Mouse (Mus musculus) adrenal gland, adult (tissue): ENCODE measurements around the gene Nat8f4.
A peak's percentile ranks its signal among the peaks of the same experiment; 100 is the strongest.
"Not testable (repeated sequence)": the region's sequence is repeated elsewhere in the genome, so short reads cannot be mapped to it uniquely, and the experiment has no call there.

Experiments used
- DNase-seq, 2 experiments: peaks; one replicate each; pipeline ENCODE4 v3.0.0; 2022 to 2023; ENCODE audit warnings: low spot score in 1 of 2; ENCODE audit not compliant: inconsistent age in 2 of 2

Nat8f4 gene

DNA sequence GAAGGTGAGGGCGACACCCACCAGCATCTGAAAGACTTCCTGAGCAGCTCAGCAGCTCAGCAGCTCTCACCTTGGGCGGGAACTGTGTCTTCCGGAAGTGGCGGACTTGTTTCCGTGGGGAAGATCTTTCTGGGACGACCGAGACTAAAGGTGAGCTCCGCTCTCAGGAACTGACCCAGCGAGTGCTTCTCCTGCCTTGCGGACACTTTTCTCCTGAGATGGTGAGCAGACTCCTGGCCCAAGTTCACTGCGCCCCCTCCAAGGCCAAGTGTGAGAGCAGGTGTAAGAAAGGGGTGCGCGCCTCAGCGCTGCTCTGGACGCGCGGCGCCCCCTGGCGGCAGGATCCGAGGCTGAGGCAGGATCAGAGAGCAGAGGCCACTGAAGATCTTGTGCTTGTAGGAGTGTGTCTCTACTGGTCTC lies at the start of gene Nat8f4:
Gene Nat8f4, minus strand, starts transcription at position 243 of the 420 bp plus-strand sequence.
- DNase-seq, result peak; percentile 88 to 96

DNA sequence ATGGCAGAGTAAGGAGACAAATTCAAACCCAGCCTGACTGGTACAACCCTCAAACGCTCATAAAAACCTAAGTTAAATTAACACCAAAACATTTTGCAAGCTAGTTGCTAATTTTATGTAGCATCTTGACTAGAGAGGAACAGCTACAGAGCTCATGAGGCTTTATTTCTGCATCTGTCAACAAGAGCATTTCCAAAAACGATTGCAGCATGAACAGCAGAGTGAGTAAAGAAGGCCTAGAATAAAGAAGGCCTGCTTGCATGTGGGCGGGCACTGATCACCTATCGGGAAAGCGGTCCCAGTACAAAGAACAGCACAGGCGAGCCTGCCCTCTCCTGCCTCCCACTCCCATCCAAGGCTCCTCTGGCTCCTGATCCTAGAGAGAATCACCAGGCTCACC lies 43.9 kb upstream of the Nat8f4 start:
- no peak for DNase-seq

DNA sequence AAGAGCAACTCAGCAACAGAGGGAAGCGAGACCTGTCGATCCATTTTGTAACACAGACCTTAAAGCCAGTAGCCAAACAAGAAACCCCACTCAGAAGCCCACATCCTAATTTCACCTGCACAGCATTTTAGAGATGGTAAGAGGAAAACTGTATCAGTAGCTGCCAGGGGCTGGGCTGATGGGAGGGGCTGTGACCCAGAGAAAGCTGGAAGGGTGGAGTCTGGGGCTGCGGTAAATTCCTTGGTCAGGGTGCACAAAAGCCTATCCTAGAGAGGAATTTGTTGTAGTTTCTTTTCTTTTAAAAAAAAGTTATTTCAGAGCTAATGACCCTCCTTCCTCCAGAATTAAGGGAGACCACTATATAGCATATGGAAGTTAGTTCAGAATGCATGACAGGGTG lies 37.8 kb upstream of the Nat8f4 start:
- DNase-seq, result no peak

DNA sequence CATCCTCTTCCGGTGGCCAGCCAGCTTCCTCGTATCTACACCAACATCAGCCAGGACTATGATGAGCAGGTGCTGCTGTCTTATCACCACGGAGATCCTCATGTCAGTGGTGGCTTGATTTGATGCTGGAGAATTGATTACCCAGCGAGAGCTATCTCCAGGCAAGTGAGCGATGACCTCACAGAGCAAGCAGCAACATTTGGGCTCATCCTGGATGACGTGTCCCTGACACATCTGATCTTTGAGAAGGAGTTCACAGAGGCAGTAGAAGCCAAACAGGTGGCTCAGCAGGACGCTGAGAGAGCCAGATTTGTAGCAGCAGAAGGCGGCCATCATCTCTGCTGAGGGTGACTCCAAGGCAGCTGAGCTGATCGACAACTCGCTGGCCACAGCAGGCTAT lies 34.0 kb upstream of the Nat8f4 start:
- DNase-seq, result peak in 1 of 2 experiments; percentile 58

DNA sequence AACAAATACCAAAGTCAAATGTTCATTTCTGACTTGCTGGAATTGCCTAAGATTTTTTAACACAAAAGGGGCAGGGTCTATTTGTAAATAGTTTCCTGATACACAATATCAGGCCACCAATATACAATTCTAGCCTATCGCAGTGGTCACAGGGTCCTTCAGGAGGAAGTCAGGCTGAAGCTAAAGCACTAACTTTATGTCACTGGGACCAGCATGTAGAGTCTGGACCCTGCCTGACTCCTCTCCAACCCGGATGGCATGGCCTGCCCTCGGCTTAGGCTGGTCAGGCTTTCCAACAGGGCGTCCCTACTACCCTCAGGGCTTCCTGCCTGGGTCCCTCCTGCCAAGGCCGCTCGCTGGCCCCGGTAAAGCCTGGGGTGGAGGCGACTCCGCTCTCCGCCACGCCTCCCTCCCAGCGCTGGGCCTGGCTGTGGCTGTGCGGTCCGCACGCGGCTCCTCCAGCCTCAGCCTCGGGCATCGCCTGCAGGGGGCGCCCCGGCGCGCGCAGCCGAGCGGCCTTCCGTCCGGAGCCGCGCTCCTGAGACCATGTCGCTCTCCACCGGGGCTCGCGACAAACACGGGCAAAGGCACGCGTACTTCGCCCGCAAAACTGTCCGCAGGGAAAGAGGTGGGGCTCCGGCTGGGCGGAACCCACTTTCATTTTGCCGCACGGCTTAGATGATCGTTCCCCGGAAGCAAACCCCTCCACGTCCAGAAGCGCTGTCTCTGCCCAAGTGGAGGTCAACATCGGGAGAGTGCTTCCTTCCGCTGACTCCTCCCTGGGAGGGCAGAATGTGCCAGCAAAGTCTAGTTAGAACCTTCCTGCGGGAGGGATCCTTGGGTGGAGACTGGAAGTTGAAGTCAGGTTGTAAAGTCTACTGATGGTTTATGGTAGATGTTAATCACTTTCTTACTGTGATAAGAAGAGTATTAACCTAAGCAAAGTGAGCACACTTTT lies 32.1 kb upstream of the Nat8f4 start:
- peak; percentile 94 to 98 for DNase-seq

DNA sequence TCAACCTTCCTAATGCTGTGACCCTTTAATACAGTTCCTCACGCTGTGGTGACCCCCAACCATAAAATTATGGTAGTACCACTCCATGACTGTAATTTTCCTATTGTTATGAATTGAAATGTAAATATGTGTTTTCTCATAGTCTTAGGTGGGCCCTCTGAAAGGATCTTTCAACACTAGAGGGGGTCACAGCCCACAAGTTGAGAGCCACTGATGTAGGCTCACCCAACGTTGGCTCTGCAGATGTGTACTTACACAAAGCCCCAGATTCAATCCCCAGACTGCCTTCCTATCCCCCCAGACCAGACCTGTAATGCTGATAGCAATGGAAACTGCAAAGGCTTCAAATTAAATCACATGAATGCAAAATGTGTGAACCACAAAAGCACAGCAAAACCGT lies 31.0 kb upstream of the Nat8f4 start:
- DNase-seq, result no peak

DNA sequence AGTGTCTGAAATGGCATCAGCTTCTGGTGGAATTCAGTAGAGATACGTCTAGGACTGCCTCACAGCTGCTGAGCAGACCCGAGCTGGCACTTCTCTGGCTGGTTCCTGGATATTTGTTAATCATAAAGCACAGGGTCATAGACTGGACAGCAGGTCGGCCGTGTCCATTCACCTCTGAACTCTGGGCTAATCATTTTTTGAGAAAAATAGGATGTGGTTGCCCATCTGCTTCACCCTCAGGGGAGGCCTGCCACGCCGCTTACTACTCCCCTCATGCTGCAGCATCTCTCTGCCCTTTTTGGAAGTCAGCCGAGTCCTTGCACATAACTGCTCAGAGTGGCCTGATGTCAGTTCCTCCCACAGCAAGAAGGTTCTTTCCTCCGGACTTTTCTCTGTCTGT lies 29.4 kb upstream of the Nat8f4 start:
- DNase-seq, result no peak

DNA sequence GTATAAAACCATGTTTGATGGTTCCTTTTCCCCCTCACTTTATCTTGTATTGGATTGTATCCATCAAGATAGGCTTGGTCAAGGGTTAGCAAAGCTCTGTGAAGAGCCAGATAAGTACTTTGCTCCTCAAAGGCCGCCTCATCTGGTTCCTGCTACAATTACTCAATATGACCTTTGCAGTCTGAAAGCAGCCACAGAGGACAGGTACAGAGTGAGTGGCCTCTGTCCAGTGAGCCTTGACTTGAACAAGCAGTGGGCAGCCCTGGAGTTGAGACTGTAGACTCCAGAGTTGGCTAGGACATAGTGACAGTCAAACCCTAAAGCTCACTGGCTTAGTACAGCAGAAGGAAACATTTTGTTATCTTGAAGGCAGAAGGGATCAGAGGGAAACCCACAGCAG lies 24.6 kb upstream of the Nat8f4 start:
- DNase-seq, result no peak

DNA sequence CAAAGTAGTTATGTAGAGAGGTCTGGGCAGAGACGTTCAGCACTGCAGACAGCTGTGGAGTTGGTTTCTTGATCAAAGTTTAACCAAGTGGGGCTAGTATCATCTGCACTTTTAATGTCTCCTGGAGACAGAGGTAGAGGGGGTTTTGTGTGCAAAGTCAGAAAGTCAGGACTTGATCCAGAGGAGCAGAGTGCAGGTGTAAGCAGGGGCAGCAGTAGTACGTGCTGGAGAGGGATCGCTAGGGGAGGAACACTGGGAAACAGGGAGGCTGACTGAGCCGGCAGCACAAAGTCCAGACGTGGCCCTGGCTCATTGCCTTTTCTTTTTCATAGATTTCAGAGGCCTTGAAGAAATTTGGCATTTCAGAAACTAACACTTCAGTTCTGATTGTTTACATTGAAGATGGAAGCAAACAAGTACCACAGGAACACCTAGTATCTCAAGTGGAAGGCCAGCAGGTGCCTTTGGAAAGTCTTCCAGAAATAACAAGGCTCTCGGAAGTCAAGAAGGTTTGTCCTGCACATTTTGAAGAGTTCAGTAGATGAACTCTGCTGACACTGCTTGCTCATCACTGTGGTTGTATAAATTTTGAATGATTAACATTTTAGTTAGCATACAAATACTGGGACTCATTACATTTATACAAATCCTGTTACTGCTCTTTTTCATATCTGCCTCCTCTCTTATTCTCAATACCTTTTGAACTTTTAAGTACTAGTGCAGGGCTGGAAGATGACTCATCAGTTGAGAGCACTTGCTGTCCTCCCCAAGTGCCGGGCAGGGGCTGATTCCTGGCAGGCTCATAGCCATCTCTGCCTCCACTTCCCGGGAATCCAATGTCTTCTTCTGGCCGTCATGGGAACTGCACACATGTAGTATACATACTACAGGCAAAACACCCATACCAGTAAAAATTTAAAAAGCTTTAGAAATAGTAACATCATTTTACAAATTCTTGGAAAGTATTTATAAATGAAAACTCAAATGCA lies 23.1 kb upstream of the Nat8f4 start:
- peak in 1 of 2 experiments; percentile 65 for DNase-seq

DNA sequence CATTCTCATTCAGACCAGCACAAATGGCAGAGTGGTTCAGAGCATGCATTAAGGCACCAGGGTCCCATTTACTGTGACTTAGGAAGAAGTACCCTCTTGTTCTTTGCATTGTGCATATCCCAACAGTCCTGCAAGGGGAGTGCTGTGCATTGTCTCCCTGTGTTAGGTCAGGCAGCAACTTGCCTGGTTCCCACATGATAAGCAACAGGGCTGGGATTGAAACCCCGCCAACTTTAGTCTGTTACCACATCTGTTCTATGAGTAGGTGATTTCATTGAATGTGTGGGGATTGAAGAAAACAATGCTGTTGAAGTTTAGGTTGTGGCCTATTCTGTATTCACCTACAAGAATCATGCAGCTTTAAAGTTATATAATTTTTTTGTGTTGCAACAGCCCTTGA lies 22.0 kb upstream of the Nat8f4 start:
- DNase-seq, result peak in 1 of 2 experiments; percentile 74

DNA sequence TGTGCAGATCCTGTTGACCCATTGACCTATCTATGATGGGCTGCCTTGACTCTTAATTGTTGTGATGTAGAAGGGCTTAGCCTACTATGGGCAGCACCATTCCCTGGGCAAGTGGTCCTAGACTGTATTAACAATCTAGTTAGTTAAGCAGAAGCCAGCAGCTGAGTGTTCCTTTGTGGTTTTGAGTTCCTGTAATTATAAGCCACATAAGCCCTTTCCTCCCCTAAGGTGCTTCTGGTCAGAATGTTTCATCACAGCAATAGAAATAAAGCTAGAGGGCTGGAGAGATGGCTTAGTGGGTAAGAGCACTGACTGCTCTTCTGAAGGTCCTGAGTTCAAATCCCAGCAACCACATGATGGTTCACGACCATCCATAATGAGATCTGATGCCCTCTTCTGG lies 19.0 kb upstream of the Nat8f4 start:
- DNase-seq, result no peak

DNA sequence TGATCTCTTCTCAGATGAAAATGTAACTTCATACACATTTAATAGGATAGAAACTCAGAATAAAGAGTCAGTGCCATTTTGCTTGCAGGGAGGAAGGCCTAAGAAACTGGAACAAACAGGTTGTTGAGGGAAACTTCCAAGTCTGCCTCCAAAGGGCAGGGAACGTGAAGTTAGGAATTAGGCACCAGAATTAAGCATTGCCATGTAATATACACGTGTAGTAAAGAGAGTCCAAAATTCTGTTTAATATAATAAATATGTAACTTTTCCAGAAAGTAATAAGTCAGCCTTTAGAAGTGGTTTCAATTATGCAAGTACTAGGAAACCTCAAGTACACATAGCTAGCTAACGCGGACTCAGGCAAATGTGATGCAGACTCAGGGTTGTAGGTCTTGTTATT lies 14.7 kb upstream of the Nat8f4 start:
- no peak for DNase-seq

DNA sequence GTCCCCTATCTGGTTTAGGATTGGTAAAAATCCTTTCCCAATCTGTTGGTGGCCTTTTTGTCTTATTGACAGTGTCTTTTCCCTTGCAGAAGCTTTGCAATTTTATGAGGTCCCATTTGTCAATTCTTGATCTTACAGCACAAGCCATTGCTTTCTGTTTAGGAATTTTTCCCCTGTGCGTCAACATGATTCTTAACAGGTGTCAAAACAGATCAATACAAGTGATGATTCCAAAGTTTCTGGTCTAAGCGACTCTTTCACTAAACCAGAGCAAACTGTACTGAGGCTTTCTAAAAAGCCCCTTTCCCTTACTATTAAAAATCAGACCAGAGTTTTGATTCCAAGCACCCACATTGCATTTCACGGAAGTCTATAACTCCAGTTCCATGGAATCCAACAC lies 13.7 kb upstream of the Nat8f4 start:
- not testable (repeated sequence) for DNase-seq

DNA sequence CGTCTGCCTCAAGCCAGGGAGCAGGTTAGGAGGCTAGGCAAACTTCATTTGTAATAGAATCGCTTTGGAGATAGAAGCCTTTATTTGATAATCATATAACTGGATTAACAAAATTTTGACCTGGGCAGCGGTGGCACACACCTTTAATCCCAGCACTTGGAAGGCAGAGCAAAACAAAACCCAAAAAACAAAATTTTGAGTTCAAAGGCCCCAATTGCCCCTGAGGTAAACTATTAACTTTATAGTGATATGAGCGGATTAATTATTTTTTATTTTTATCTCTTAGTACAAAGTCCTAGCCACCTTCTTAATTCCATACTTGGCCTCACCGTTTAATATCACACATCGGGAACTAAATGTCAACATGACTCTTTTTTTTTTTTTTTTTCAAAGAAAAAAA lies 11.9 kb upstream of the Nat8f4 start:
- DNase-seq, result no peak

DNA sequence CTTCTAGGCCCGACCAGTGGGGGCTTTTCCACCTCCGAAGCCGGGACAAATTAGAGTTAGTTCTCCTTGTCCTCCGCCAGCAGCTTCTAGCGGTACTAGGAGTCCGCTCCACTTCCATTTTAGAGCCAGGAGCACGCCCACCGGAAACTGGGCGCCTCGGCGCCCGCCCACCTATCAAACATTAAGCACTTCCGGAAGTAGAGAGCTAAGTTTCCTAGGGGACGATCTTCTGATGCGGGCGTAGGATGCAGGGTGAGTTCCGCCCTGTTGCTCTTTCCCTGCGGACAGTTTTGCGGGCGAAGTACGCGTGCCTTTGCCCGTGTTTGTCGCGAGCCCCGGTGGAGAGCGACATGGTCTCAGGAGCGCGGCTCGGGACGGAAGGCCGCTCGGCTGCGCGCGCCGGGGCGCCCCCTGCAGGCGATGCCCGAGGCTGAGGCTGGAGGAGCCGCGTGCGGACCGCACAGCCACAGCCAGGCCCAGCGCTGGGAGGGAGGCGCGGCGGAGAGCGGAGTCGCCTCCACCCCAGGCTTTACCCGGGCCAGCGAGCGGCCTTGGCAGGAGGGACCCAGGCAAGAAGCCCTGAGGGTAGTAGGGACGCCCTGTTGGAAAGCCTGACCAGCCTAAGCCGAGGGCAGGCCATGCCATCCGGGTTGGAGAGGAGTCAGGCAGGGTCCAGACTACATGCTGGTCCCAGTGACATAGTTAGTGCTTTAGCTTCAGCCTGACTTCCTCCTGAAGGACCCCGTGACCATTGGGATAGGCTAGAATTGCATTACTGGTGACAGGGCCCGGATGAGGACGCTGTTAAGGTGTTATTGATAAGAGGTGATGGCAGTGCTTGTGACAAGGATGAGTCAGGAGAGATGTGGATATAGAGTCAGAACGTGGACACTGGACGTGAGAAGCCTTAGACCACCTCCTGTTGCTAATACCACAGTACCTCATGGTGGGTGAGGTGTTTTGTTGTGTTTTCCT lies 11.1 kb upstream of the Nat8f4 start, which contains the start of gene Nat8f1:
Gene Nat8f1, minus strand, starts transcription at position 149 of the 975 bp plus-strand sequence.
- DNase-seq, result peak; percentile 93 to 98

DNA sequence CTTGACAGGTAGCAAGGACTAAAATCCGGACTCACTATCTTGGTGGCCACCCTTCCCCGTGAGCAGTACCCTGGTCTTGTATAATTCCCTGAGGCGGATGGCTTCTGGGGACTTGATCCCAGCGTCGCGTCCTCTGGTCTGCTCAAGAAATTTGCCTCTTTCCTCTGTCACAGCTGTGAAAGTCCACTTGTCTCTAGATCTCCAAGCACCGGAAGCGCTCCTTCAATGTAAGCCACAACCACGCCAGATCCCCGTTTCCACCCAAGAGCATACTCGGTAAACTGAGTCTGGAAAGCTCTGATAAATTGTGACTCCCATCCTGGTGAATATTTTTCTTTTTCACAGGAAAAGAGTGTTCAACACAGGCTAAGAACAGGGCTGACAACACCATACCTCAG lies 10.5 kb upstream of the Nat8f4 start:
- DNase-seq, result no peak

DNA sequence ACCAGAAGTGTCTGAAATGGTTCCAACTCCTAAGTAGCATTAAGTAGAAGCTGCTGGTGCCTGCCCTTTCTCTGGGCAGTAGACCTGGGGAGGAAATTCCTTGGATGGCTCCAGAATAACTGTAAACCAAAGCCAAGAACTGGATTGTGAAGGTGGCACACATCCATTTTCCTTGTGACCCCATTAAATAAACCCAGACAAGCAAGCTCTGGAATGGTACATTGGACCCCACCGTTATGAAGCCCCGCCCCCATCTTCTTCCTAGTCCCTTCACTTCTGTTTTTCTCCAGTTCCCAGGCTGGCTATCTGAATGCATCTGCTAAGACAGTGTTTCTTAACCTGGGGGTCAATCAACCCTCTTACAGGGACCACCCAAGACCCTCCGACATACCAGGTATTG lies 6.9 kb upstream of the Nat8f4 start, which contains the start of gene Tprkb:
Gene Tprkb, plus strand, starts transcription at position 279 of the 400 bp plus-strand sequence.
- no peak for DNase-seq

DNA sequence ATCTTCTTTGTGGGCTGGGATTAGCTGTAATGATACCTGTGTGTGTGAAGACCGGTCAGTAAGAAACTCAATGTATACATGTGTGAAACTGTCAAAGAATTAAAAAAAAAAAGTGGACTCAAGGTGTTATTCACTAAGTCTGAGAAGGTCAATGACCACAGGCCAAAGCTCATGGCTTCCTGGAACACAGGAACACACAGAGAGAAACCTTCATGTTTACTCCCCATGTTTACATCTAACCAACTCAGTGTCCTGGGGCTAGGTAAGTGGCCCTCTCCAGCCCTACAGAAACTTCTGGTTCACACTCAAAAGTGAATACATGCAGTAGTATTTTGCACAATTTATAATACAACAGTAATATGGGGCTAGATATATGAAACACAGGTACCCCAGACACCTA lies 5.0 kb upstream of the Nat8f4 start:
- no peak for DNase-seq

DNA sequence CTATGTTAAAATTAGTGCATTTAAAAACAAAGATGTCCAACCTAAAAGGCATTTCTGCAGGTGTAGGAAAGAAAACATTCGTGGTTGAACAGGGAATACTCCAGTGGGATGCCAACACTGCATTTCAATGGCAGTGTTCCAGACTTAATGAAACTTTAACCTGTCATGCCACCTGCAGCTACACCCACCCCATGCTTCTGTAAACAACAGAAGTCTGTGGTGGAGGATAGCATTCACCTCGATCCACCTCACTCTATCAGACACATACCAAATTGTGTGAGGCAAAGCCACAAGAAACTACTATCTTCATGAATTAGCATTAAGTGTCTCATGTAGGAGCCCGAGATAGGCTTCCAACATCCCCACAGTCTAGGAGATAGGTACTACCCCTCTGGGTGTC lies 3.7 kb upstream of the Nat8f4 start:
- DNase-seq, result no peak

DNA sequence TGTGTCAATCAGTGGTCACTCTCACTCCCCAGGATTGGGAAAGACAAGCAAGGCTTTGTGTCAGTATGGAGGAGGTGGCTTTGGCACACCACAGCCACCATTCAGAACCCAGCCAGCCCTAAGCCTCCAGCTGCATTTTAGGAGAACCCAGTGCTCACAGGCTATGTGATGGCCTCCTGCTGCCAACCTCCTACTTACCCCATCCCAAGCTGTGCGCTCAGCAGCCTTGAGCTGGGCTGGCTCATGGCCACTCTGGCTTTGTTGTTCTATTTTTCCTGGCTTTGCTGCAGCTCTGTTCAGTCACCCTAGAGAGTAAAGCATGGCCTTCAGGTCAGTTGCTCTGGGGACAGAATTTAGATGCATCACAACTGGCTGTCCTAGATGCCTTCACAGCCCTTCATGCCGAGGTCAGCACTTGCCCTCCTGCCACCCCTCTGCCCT lies 2.2 kb upstream of the Nat8f4 start:
- peak; percentile 87 to 94 for DNase-seq
